Mouse (Mus musculus): Measurements from ENCODE around the gene Gid4.

Gid4 gene

GRCm38 (mm10) chr11:60416963-60417716, at the start of gene Gid4:
Gene Gid4 (plus strand): TSS chr11:60417145.
- DNase-seq = peak; percentile 99

GRCm38 (mm10) chr11:60367256-60367655, 49.7 kb upstream of the Gid4 start:
- DNase-seq = no peak

GRCm38 (mm10) chr11:60368909-60369308, 48.0 kb upstream of the Gid4 start:
- no peak for DNase-seq

- no peak for DNase-seq
Observed at GRCm38 (mm10) chr11:60369448-60369847, 47.5 kb upstream of the Gid4 start.

- no peak for DNase-seq
Observed at GRCm38 (mm10) chr11:60370431-60370830, 46.5 kb upstream of the Gid4 start.

GRCm38 (mm10) chr11:60374481-60374880, 42.5 kb upstream of the Gid4 start:
- no peak for DNase-seq

- DNase-seq = no peak
Observed at GRCm38 (mm10) chr11:60383518-60383917, 33.4 kb upstream of the Gid4 start.

- DNase-seq = peak; percentile 62
Observed at GRCm38 (mm10) chr11:60384762-60385421, 32.1 kb upstream of the Gid4 start.

GRCm38 (mm10) chr11:60385946-60386345, 31.0 kb upstream of the Gid4 start:
- no peak for DNase-seq

GRCm38 (mm10) chr11:60387944-60388343, 29.0 kb upstream of the Gid4 start:
- DNase-seq = no peak

GRCm38 (mm10) chr11:60391346-60391745, 25.6 kb upstream of the Gid4 start:
- DNase-seq = no peak

- peak; percentile 63 for DNase-seq
Observed at GRCm38 (mm10) chr11:60396546-60396945, 20.4 kb upstream of the Gid4 start.

- DNase-seq = peak; percentile 55
Observed at GRCm38 (mm10) chr11:60397172-60397571, 19.8 kb upstream of the Gid4 start.

- DNase-seq = no peak
Observed at GRCm38 (mm10) chr11:60406606-60407005, 10.3 kb upstream of the Gid4 start.

GRCm38 (mm10) chr11:60412173-60412572, 4.8 kb upstream of the Gid4 start:
- peak; percentile 61 for DNase-seq

GRCm38 (mm10) chr11:60412921-60413320, 4.0 kb upstream of the Gid4 start:
- no peak for DNase-seq

GRCm38 (mm10) chr11:60416590-60416962, 369 bp upstream of the Gid4 start:
- no peak for DNase-seq

GRCm38 (mm10) chr11:60417717-60418472, 950 bp downstream of the Gid4 start, which contains the start of gene Atpaf2:
Gene Atpaf2 (minus strand): TSS chr11:60418457.
- DNase-seq = no peak

- DNase-seq = no peak
Observed at GRCm38 (mm10) chr11:60418473-60418803, 1.5 kb downstream of the Gid4 start.

GRCm38 (mm10) chr11:60422046-60422668, 5.2 kb downstream of the Gid4 start:
- no peak for DNase-seq

- no peak for DNase-seq
Observed at GRCm38 (mm10) chr11:60423006-60423405, 6.1 kb downstream of the Gid4 start.

GRCm38 (mm10) chr11:60426417-60426816, 9.5 kb downstream of the Gid4 start:
- no peak for DNase-seq

GRCm38 (mm10) chr11:60427628-60428027, 10.7 kb downstream of the Gid4 start:
- no peak for DNase-seq

Data from right cerebral cortex, postnatal 14 days (tissue).